Mouse (Mus musculus): ENCODE measurements around the gene Hoxc4. TPM values are rescaled to one million over a fixed set of nuclear protein-coding genes. Genes with fewer than 3 reads are reported as not detected.

Hoxc4 gene
- total and polyA plus RNA-seq, 3 experiments, result 5.1 to 12.4 (median 8.8) TPM

- DNase-seq, result no peak
Observed at GRCm38 (mm10) chr15:103084944-103085343, 66.2 kb downstream of the Hoxc4 start.

GRCm38 (mm10) chr15:103085831-103086671 is 67.3 kb downstream of the Hoxc4 start:
- peak; percentile 72 for DNase-seq

Small RNA genes within 50 kb of the gene (microRNA-seq; reads per million reads assigned to microRNA genes)
- gene Mir196a-2 (191 to 242 reads per million in 2 experiments), gene Mir615 (2,152 to 3,226 reads per million in 2 experiments)

Other genes starting within 250 kb of the Hoxc4 start
- not detected for gene Hoxc13, start 97.8 kb upstream of the Hoxc4 start, total RNA-seq (2021)
- not detected in 2 replicates for gene Hoxc13, start 97.8 kb upstream of the Hoxc4 start, polyA plus RNA-seq (2012; rRNA removed)
- gene Hoxc12, start 82.2 kb upstream of the Hoxc4 start, total RNA-seq (2021), result not detected
- gene Hoxc12, start 82.2 kb upstream of the Hoxc4 start, polyA plus RNA-seq (2012; rRNA removed), result not detected in 2 replicates
- gene Hoxc11, start 64.5 kb upstream of the Hoxc4 start, total RNA-seq (2021), result not detected
- not detected in 2 replicates for gene Hoxc11, start 64.5 kb upstream of the Hoxc4 start, polyA plus RNA-seq (2012; rRNA removed)
- under 1 TPM; 0.31 to 0.43 TPM for gene Hoxc10, start 52.1 kb upstream of the Hoxc4 start, total RNA-seq (2021)
- 0.10 TPM in 1 of 2 replicates, not detected in the other for gene Hoxc10, start 52.1 kb upstream of the Hoxc4 start, polyA plus RNA-seq (2012; rRNA removed)
- 10 to 100 TPM in 1 of 2 experiments, 1 to 10 TPM in 1; 6.7 to 10.3 TPM for gene Hoxc5, start 51.5 kb upstream of the Hoxc4 start, total RNA-seq (2021)
- gene Hoxc5, start 51.5 kb upstream of the Hoxc4 start, polyA plus RNA-seq (2012; rRNA removed), result 7.0 and 7.5 TPM in 2 replicates
- gene Hoxc9, start 42.5 kb upstream of the Hoxc4 start, total RNA-seq (2021), result 1 to 10 TPM in 1 of 2 experiments, under 1 TPM in 1; 0.49 to 1.8 TPM
- gene Hoxc9, start 42.5 kb upstream of the Hoxc4 start, polyA plus RNA-seq (2012; rRNA removed), result 3.7 and 6.7 TPM in 2 replicates
- 10 to 100 TPM; 30.6 to 40.1 TPM for gene Hoxc8, start 28.3 kb upstream of the Hoxc4 start, total RNA-seq (2021)
- 13.4 and 17.9 TPM in 2 replicates for gene Hoxc8, start 28.3 kb upstream of the Hoxc4 start, polyA plus RNA-seq (2012; rRNA removed)
- gene Hoxc6, start 20.7 kb upstream of the Hoxc4 start, total RNA-seq (2021), result 10 to 100 TPM; 52.2 to 60.3 TPM
- 41.6 and 58.1 TPM in 2 replicates for gene Hoxc6, start 20.7 kb upstream of the Hoxc4 start, polyA plus RNA-seq (2012; rRNA removed)
- 10 to 100 TPM; 11.0 to 16.7 TPM for gene Smug1, start 148.2 kb downstream of the Hoxc4 start, total RNA-seq (2021)
- 16.6 and 17.1 TPM in 2 replicates for gene Smug1, start 148.2 kb downstream of the Hoxc4 start, polyA plus RNA-seq (2012; rRNA removed)
- 10 to 100 TPM; 76.3 to 80.2 TPM for gene Cbx5, start 220.9 kb downstream of the Hoxc4 start, total RNA-seq (2021)
- gene Cbx5, start 220.9 kb downstream of the Hoxc4 start, polyA plus RNA-seq (2012; rRNA removed), result 4.4 and 4.7 TPM in 2 replicates
- 100 to 1,000 TPM; 140 to 208 TPM for gene Hnrnpa1, start 221.5 kb downstream of the Hoxc4 start, total RNA-seq (2021)
- 8.1 TPM in 2 replicates for gene Hnrnpa1, start 221.5 kb downstream of the Hoxc4 start, polyA plus RNA-seq (2012; rRNA removed)
- gene Nfe2, start 239.5 kb downstream of the Hoxc4 start, total RNA-seq (2021), result under 1 TPM; 0.21 to 0.95 TPM
- gene Nfe2, start 239.5 kb downstream of the Hoxc4 start, polyA plus RNA-seq (2012; rRNA removed), result 0.38 and 0.83 TPM in 2 replicates

Data from adrenal gland, adult 2 months (tissue).